In the genomic region with DNA sequence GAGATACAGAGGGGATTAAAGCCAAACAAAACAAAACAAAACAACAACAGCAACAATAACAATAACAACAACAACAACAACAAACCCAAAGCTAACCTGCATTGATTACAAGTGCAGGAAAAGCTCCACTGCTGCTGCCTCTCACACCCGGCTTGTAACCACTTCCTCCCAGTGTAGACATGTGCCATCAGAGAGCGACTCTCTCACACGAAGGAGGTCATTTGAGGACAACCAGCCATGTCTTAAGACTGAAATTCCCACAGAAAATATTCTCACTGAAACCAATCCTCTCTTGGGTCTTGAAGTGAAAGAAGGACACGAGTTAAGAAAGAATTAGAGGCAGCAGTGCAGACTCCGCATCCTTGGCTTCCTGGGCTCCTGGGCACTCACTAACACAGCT, we compare ENCODE assay signal across 16 mouse cellular contexts.
DNase-seq lines count a peak whose midpoint lies in the region; ATAC-seq and TF ChIP-seq lines count a peak whose summit lies in the region.
"Had no signal": no experiment of that assay in that cellular context is flagged by ENCODE, and none has a peak within 500 bp of the region (broad histone marks: within the 10 kb centered on the region; RNA-seq: fewer than 3 reads in every experiment).

No protein-coding gene starts in this region.

- TF ChIP-seq CTCF in liver, adult 2 months (IDR thresholded peaks at IDR 0.05; ENCODE audit: low read depth, low read length): no peak

- no peaks in the 10 kb centered on the region for H3K9me3 ChIP-seq in liver, embryonic 12.5 days (replicated peaks)
- H3K9me3 ChIP-seq in midbrain, embryonic 13.5 days: no peaks in the 10 kb centered on the region
- H3K9me3 ChIP-seq: hindbrain, embryonic 10.5 days; limb, embryonic 13.5 days; megakaryocyte, embryonic 14.5 days; neural tube, embryonic 15.5 days had no signal

- ATAC-seq in liver, embryonic 12.5 days: no peak
- ATAC-seq in midbrain, embryonic 13.5 days: no peak
- ATAC-seq: intestine, postnatal 0 days had no signal

- 81% methylated on average over 5 of the region's 5 CpGs for WGBS in liver, adult 2 months
- 45% methylated on average over 5 of the region's 5 CpGs for WGBS in liver, embryonic 12.5 days (ENCODE audit: insufficient replicate concordance)
- WGBS in midbrain, embryonic 13.5 days: 91% methylated on average over 5 of the region's 5 CpGs

- H3K4me2 ChIP-seq in liver, embryonic 12.5 days: no peak overlapping the region
- H3K4me2 ChIP-seq in midbrain, embryonic 13.5 days (replicated peaks): no peak overlapping the region
- H3K4me2 ChIP-seq: limb, embryonic 13.5 days; neural tube, embryonic 15.5 days had no signal

- H3K27me3 ChIP-seq in liver, adult 2 months (ENCODE audit: control insufficient read depth, insufficient read depth, low read length): no peaks in the 10 kb centered on the region
- H3K27me3 ChIP-seq in liver, embryonic 12.5 days (replicated peaks): no peaks in the 10 kb centered on the region
- no peaks in the 10 kb centered on the region for H3K27me3 ChIP-seq in midbrain, embryonic 13.5 days
- H3K27me3 ChIP-seq: limb, embryonic 13.5 days; megakaryocyte, embryonic 14.5 days; neural tube, embryonic 15.5 days had no signal

- peak; percentile 25 for DNase-seq in liver, adult 2 months (ENCODE audit: extremely low read depth, low read depth, low spot score)
- peak; percentile 26 for DNase-seq in brain, adult 2 months (ENCODE audit: low read depth, low spot score)
- DNase-seq in skeletal muscle tissue, adult 2 months (ENCODE audit: low read depth, low spot score): peak; percentile 13
- no peak for DNase-seq in lung, postnatal 10 days
- DNase-seq in kidney, adult 11 months: no peak
- DNase-seq: adrenal gland, adult 2 months; cerebellum, adult 9-10 months; lung, adult 2 months; right cerebral cortex, adult 18-20 months had no signal

- peak overlapping the region; percentile 15; the same call in 1 of the 2 replicates for H3K27ac ChIP-seq in liver, adult 2 months (replicated peaks; ENCODE audit: insufficient read depth, low read depth, low read length)
- no peak overlapping the region for H3K27ac ChIP-seq in liver, embryonic 12.5 days
- no peak overlapping the region for H3K27ac ChIP-seq in midbrain, embryonic 13.5 days
- H3K27ac ChIP-seq: hindbrain, embryonic 10.5 days; limb, embryonic 13.5 days; neural tube, embryonic 15.5 days had no signal

- H3K36me3 ChIP-seq in liver, adult 2 months (ENCODE audit: control insufficient read depth, insufficient read depth, low read length): no peaks in the 10 kb centered on the region
- no peaks in the 10 kb centered on the region for H3K36me3 ChIP-seq in liver, embryonic 12.5 days
- no peaks in the 10 kb centered on the region for H3K36me3 ChIP-seq in midbrain, embryonic 13.5 days
- H3K36me3 ChIP-seq: hindbrain, embryonic 10.5 days; limb, embryonic 13.5 days; neural tube, embryonic 15.5 days had no signal

- no peak overlapping the region for H3K9ac ChIP-seq in liver, adult 2 months (ENCODE audit: low read depth, low read length)
- no peak overlapping the region for H3K9ac ChIP-seq in liver, embryonic 12.5 days
- no peak overlapping the region for H3K9ac ChIP-seq in midbrain, embryonic 13.5 days (replicated peaks)
- H3K9ac ChIP-seq: limb, embryonic 13.5 days; neural tube, embryonic 15.5 days had no signal

- H3K4me3 ChIP-seq in liver, adult 2 months (ENCODE audit: insufficient read depth, low read depth, low read length): no peak overlapping the region
- H3K4me3 ChIP-seq in liver, embryonic 12.5 days: no peak overlapping the region
- no peak overlapping the region for H3K4me3 ChIP-seq in midbrain, embryonic 13.5 days (replicated peaks)
- H3K4me3 ChIP-seq: hindbrain, embryonic 10.5 days; limb, embryonic 13.5 days; megakaryocyte, embryonic 14.5 days; neural tube, embryonic 15.5 days had no signal

- TF ChIP-seq POLR2A in liver, adult 2 months (IDR thresholded peaks at IDR 0.05; ENCODE audit: extremely low read depth, insufficient read depth, low read length): no peak

- H3K79me2 ChIP-seq in liver, adult 2 months (ENCODE audit: control insufficient read depth, insufficient read depth, low read length): no peaks in the 10 kb centered on the region

- H3K4me1 ChIP-seq in liver, adult 2 months (ENCODE audit: control insufficient read depth, insufficient read depth, low read length): no peaks in the 10 kb centered on the region
- H3K4me1 ChIP-seq in liver, embryonic 12.5 days: no peaks in the 10 kb centered on the region
- H3K4me1 ChIP-seq in midbrain, embryonic 13.5 days (replicated peaks): no peaks in the 10 kb centered on the region
- H3K4me1 ChIP-seq: hindbrain, embryonic 10.5 days; limb, embryonic 13.5 days; neural tube, embryonic 15.5 days had no signal

Comparison
In these comparisons a context has a peak if more than half of its experiments do, and no peak if none do; other contexts are left out.
1. DNase-seq: peak in liver, adult 2 months (single experiment), brain, adult 2 months (single experiment) and skeletal muscle tissue, adult 2 months (single experiment); none in lung, postnatal 10 days (single experiment) and kidney, adult 11 months (single experiment).